Mouse (Mus musculus) C2C12 (cell line): ENCODE measurements around the gene Agbl3. TPM values are rescaled to one million over a fixed set of nuclear protein-coding genes. Genes with fewer than 3 reads are reported as not detected.

Experiments
- H3K27me3 ChIP-seq: one replicate; pipeline ENCODE4 v1.6.1; 2011; ENCODE audit not compliant: control insufficient read depth, insufficient read depth, insufficient read length
- H3K36me3 ChIP-seq: one replicate; pipeline ENCODE4 v1.6.1; 2011; ENCODE audit not compliant: control insufficient read depth, insufficient read depth
- H3K4me3 ChIP-seq: one replicate; pipeline ENCODE4 v1.5.1; 2011; ENCODE audit warnings: mild to moderate bottlenecking, control low read depth; ENCODE audit not compliant: poor library complexity, insufficient read depth, severe bottlenecking
- H3K79me2 ChIP-seq: one replicate; pipeline ENCODE4 v1.6.1; 2011; ENCODE audit not compliant: control insufficient read depth, insufficient read depth
- H3K79me3 ChIP-seq: one replicate; pipeline ENCODE4 v1.6.1; 2011; ENCODE audit warnings: low read depth, control low read depth
- H3ac ChIP-seq: one replicate; pipeline ENCODE3; 2011; ENCODE audit warnings: low read depth; ENCODE audit not compliant: control insufficient read depth, insufficient read length
- CEBPB ChIP-seq: IDR thresholded peaks from one replicate; pipeline ENCODE4 v1.6.1; 2011; ENCODE audit warnings: low read depth, mild to moderate bottlenecking, control low read depth, moderate library complexity
- CTCF ChIP-seq: IDR thresholded peaks from one replicate; pipeline ENCODE4 v1.5.1; 2011; ENCODE audit not compliant: control insufficient read depth, insufficient read depth, insufficient read length
- FOSL1 ChIP-seq: IDR thresholded peaks from one replicate; pipeline ENCODE4 v1.8.0; 2011; ENCODE audit warnings: mild to moderate bottlenecking, low read length; ENCODE audit not compliant: poor library complexity, insufficient read depth, severe bottlenecking
- MAX ChIP-seq: IDR thresholded peaks from one replicate; pipeline ENCODE4 v1.6.1; 2011; ENCODE audit warnings: mild to moderate bottlenecking, control low read depth
- MYOD1 ChIP-seq: IDR thresholded peaks from one replicate; pipeline ENCODE4 v1.6.1; 2011; ENCODE audit warnings: low read depth; ENCODE audit not compliant: control insufficient read depth, insufficient read length
- MYOG ChIP-seq: IDR thresholded peaks from one replicate; pipeline ENCODE4 v1.6.1; 2011; ENCODE audit not compliant: control insufficient read depth, insufficient read length; ENCODE audit errors: extremely low read depth
- USF1 ChIP-seq: IDR thresholded peaks from one replicate; pipeline ENCODE4 v1.6.1; 2011; ENCODE audit warnings: low read depth, mild to moderate bottlenecking, control low read depth, moderate library complexity
- polyA plus RNA-seq: library from polyadenylated mRNA; unstranded; fragments of >200 nt; fragmentation: generic; extraction: Trizol; gene quantifications from one replicate; pipeline ENCODE4 v1.2.1, GENCODE M21; 2012; ENCODE audit warnings: missing spikeins

Agbl3 gene
- polyA plus RNA-seq, 1 experiment: 2.4 TPM

DNA sequence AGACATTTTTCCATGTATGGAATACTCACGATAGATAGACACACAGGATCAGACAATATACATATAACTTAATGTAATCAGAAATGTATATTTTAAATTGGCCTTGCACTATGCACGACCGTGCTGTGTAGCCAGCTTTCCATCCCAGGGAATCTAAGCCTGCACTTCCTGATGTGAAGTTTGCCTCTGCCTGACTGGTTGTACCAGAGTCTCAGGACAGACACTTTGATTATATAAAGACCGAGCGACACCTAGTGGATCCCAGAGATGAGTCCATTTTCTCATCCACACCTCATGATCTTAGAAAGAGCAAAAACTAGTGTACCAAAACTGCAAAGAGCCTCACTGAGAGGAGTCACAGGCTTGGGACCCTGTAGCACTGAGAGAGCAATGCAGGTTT lies 25.8 kb upstream of the Agbl3 start:
- Histone ChIP-seq H3K27me3 (no peaks in the 10 kb centered on the region), H3K79me3 (no peaks in the 10 kb centered on the region), H3ac (no peak overlapping the region), H3K79me2 (peaks cover 19% of the 10 kb centered on the region), H3K36me3 (peaks cover 77% of the 10 kb centered on the region), H3K4me3 (no peak overlapping the region)
- TF ChIP-seq MAX (no peak), MYOG (no peak), CTCF (peak; percentile 3)

DNA sequence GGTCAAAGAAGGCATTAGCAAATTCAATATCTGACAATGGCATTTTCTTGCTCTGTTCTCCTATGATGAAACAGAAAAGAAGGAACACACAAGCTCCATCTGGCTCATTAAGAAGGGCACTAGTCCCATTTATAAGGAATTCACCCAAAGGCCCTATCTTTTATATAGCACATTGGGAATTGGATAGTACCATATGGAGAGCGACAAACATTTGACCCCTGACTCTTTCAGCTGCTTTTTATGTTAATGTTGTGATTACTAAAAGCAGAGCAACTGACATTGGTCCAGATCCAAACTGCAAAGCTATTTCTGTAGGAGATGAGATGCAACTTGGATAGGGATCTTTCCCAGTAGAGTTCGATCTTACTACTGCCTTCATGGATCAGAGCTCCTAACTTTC lies 21.9 kb upstream of the Agbl3 start:
- H3K27me3 ChIP-seq: no peaks in the 10 kb centered on the region
- peaks cover 95% of the 10 kb centered on the region for H3K36me3 ChIP-seq
- TF ChIP-seq MYOD1 (no peak), MYOG (no peak), USF1 (no peak), CTCF (no peak), CEBPB (no peak), MAX (no peak), FOSL1 (no peak)
- no peak overlapping the region for H3K4me3 ChIP-seq
- no peaks in the 10 kb centered on the region for H3K79me2 ChIP-seq
- no peak overlapping the region for H3ac ChIP-seq
- H3K79me3 ChIP-seq: no peaks in the 10 kb centered on the region

DNA sequence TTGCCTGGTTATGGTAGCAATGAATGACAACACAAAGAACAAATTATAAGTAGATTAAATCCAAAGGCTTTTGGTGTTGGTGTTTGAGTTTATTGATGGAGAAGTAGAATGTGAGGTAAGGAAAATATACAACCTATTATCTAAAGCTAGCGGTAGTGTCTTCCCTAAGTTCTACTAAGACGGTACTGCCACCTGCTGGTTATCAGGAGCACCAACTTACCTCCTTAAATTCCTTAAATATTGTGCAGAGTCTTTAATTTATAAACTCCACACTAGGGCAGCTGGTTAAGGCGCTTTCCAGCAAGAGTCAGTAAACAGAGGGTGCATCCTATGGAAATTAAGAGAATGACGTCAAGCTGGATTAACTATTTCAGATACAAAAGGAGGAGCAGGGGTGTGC lies 20.2 kb upstream of the Agbl3 start:
- Histone ChIP-seq H3K36me3 (peaks cover 98% of the 10 kb centered on the region), H3ac (no peak overlapping the region), H3K79me3 (no peaks in the 10 kb centered on the region), H3K4me3 (no peak overlapping the region), H3K27me3 (no peaks in the 10 kb centered on the region), H3K79me2 (no peaks in the 10 kb centered on the region)
- no peak for TF ChIP-seq CTCF
- no peak for TF ChIP-seq FOSL1
- no peak for TF ChIP-seq USF1
- no peak for TF ChIP-seq MAX
- no peak for TF ChIP-seq MYOD1
- TF ChIP-seq MYOG: no peak
- TF ChIP-seq CEBPB: no peak

DNA sequence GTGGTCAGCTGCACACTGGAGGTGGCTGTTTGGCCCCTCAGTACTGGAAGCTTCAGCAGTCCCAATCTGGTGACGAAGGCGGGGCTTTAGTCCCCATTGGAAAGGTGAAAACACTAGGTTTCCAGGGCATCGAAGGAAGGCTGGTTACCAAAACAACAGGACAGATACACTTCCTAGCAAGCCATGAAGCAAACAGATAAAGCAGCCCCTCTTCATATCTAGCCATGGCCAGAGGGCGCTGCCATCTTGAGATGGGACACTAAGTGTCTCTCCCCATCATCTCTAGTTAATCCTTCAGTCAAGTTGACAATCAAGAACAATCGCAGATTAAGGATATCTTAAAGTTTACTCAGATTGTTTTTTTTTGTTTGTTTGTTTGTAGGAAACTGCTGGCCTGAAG lies 14.5 kb upstream of the Agbl3 start:
- Histone ChIP-seq H3K79me3 (no peaks in the 10 kb centered on the region), H3ac (no peak overlapping the region), H3K27me3 (no peaks in the 10 kb centered on the region), H3K79me2 (no peaks in the 10 kb centered on the region), H3K4me3 (no peak overlapping the region), H3K36me3 (peaks cover 100% of the 10 kb centered on the region)
- no peak for TF ChIP-seq CTCF
- no peak for TF ChIP-seq MAX
- no peak for TF ChIP-seq CEBPB
- no peak for TF ChIP-seq MYOG
- no peak for TF ChIP-seq USF1
- TF ChIP-seq FOSL1: no peak
- no peak for TF ChIP-seq MYOD1

DNA sequence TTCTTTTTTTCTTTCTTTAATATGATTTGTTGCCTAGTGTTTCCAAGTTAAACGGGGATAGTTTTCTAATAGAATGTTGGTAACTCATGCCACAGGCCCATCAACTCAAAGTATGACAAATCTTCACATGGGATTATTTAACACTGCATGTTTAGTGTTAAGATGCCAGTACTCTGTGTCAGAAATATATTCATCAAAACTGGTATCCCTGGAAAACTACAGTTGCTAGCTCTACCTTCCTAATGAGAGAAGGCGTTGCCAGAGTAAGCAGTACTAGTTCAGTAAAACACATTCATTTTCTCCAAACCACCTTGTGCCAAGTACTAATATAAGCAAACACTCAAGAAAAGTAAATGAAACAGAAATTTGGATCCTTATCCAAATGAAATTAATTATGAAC lies 10.2 kb upstream of the Agbl3 start:
- no peaks in the 10 kb centered on the region for H3K27me3 ChIP-seq
- no peaks in the 10 kb centered on the region for H3K79me3 ChIP-seq
- no peak overlapping the region for H3K4me3 ChIP-seq
- TF ChIP-seq CTCF: no peak
- no peak for TF ChIP-seq FOSL1
- no peak for TF ChIP-seq MYOD1
- TF ChIP-seq CEBPB: no peak
- no peak for TF ChIP-seq USF1
- no peak for TF ChIP-seq MAX
- TF ChIP-seq MYOG: no peak
- H3ac ChIP-seq: no peak overlapping the region
- peaks cover 96% of the 10 kb centered on the region for H3K36me3 ChIP-seq
- H3K79me2 ChIP-seq: no peaks in the 10 kb centered on the region

DNA sequence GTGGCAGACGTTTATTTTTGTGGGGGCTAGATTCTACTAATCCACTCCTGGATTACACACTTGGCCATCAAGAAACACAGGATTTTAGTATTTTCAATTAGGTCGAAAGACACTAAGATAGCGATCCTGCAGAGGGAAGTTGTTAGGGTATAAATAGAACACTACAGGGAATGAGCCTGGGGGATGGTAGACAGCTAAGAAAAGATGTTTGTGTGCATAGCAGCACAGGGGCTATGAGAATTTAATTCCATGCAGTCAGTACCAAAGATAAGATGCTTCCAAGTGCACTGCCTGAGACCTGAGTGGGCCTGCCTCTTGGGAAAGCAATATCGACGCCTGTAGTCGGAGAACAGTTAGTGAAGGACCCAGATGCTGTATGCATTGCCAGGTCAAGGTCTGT lies 9.7 kb upstream of the Agbl3 start:
- no peaks in the 10 kb centered on the region for H3K27me3 ChIP-seq
- TF ChIP-seq CEBPB (no peak), FOSL1 (no peak), USF1 (no peak), MYOG (no peak), MYOD1 (no peak), CTCF (no peak), MAX (no peak)
- H3K4me3 ChIP-seq: no peak overlapping the region
- H3K36me3 ChIP-seq: peaks cover 96% of the 10 kb centered on the region
- no peaks in the 10 kb centered on the region for H3K79me2 ChIP-seq
- no peak overlapping the region for H3ac ChIP-seq
- no peaks in the 10 kb centered on the region for H3K79me3 ChIP-seq
